Mouse (Mus musculus) large intestine, adult 2 months (tissue): ENCODE data around the gene Slc34a2. TPM values are rescaled to one million over a fixed set of nuclear protein-coding genes. Genes with fewer than 3 reads are reported as not detected.

Experiments used
- DNase-seq: peaks from one replicate; pipeline ENCODE4 v3.0.0-alpha.2; 2012; ENCODE audit warnings: low read depth, low spot score
- WGBS: fragments of 180-500 bp; shearing (Covaris S2); methylation state at CpG from one replicate; pipeline ENCODE4 v1.1.7; 2018; 5-methylcytosine and 5-hydroxymethylcytosine counted together
- polyA plus RNA-seq: library from polyadenylated mRNA; depleted of rRNA; stranded (reverse); fragments of >200 nt; gene quantifications from 2 replicates; pipeline ENCODE4 v1.2.3, GENCODE M21; 2012; rRNA removed

Gene Slc34a2
- polyA plus RNA-seq, 1 experiment = 240 TPM

DNA sequence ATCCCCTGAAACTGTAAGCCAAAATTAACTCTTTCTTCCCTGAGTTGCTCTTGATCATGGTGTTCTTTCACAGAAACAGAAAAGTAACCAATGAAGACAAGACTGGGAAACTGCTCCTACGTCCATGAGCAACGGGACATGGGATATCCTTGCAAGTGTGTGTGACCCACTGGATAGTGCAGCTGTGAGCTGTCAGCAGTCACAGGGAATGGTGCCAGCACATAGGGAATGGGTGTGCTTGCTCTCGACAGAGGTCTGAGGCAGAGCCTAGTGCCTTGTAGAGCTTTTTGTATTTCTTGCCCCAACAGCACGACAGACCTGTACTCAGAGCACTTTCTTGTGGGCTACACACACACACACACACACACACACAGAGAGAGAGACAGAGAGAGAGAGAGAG, 68.2 kb downstream of the Slc34a2 start:
- WGBS = 54% methylated on average over 4 of the region's 4 CpGs
- DNase-seq = no peak

DNA sequence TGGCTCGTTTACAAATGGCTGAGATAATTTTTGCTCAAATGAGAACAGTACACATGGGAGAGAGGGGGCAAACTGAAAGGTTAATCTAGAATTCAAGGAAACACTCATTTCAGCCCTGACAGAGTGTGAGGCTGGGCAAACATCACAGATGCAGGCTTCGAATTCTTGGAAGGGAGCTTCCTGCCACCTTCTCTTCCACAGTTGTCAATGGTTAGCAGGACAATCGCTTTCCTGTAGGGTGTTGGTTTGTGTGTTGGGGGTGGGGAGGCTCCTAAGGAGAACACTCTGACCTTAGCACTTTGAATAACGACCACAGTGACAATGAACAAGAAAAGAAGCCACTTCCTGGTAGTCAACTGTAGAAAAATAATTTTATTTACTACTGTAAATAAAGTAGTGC, 68.8 kb downstream of the Slc34a2 start:
- WGBS = 29% methylated on average over 4 of the region's 4 CpGs

DNA sequence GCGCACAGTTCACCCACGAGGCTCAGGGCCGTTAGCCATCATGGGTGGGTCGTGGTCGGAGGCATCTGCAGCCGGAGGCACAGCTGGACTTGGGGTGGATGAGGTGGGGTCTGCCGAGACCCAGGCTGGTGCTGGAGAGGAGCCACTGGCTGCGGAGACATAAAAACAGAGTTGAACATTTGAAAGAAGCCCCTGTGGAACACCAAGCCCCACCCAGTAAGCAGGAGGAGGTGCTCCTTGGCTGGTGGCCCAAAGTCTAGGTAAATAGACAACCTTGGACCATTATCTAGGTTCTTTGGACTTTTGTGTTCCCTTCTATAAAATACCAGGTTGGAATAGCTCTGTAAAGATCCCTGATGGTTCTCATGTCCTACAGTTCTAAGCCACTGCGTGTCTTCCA, 70.1 kb downstream of the Slc34a2 start:
- DNase-seq = no peak
- WGBS = 27% methylated on average over 9 of the region's 9 CpGs

More for the DNA sequence above, 68.8 kb downstream of the Slc34a2 start:
- DNase-seq = no peak

DNA sequence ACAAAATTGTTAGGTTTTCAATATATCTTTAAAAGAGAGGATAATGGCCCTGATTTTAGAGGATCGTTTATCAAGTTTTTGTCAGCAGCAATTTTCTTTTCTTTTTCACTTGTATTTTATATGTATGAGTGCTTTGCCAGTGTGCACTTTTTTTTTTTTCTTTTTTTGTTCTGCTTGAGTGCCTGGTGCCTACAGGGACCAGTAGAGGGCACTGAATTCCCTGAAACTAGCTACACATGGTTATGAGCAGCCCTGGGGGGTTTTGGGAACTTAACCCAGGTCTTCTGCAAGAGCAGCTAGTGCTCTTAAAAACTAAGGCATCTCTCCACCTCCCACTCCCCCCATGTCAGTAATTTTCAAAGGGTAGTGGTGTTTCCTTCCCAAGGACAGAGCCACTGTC, 70.8 kb downstream of the Slc34a2 start:
- WGBS = 68% methylated on average over 1 of the region's 1 CpGs
- no peak for DNase-seq

DNA sequence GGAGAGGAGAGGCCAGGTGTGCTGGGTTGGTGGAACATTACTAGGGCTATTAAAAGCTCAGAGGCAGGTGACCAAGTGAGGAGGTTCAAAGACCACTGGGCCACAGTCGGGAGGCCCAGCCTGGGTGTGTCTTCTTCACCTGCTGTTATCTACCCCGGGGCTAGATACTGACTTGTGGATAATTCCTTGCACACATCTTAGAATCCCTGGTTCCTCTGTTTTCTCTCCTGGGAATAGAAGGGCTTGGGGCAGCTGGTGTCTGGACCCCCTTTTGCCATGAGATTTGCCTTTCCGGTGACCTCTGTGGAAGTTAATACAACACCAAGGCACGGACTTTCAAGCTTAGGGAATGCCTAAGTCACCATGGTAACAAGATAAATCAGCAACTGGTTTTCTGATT, 72.3 kb downstream of the Slc34a2 start:
- no peak for DNase-seq
- WGBS = 29% methylated on average over 4 of the region's 4 CpGs

DNA sequence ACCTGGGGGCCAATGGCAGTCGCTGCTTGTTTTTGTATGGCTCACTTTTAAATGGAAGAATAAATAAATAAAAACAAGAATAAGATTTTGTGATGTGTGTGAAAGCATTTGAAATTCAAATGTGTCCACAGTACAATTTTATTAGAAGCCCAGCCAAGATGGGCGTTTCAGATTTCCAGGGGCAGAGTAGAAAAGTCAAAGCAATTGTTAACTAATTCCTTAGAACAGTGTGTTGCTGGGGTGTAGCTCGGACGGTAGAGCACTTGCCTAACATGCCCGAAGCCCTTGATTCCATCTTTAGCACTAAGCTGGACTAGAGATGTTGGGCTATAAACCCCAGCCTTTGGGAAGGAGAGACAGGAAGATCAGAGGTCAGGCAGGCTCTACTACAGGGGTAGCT, 73.2 kb downstream of the Slc34a2 start:
- 72% methylated on average over 5 of the region's 5 CpGs for WGBS
- DNase-seq = no peak

DNA sequence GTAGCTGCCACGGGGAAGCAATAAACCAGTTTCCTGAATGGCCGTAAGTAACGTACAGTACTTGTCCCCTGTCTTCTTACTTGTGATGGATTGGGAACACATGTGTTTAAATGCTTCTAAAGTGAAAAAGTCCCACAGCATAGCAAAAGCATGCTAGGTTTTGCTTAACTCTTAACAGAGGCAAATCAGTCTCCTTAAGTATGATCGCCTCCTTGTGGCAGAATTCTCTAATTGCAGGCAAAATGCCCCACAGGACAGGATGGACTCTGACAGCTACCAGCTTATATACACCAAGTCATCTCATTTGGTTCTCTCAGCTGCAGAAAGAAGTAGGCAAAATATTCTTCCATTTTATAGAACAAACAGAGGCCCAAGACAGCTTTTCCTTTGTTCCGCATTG, 75.1 kb downstream of the Slc34a2 start:
- no peak for DNase-seq
- 90% methylated on average over 5 of the region's 5 CpGs for WGBS

DNA sequence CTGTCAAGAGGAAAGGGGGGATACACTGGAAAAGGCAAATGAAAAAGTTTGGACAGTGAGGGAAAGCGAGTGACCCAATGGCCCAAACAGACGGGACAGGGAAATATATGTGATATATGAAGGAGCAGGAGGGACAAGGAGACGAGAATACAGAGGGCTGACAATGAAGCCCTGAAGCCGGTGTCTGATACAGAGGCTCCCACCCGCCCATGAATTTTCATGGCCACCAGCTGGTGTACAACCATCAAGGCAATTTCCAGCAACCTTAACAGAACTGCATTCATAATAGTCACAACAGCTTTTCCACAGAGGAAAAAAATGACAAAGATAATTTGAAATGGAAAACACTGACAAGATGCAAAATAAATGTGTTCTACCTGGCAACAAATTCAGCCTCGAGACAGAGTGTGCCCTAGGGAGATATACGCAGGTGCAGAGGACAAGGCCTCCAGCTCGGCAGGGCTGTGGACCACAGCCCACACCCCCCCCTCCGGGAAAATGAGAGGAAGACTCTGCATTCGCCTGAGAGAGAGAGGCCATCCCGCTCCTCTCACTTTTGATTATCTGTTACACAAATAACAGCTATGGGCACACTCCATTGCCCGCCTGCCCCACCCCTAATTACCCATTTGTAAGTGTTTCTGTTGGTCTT, 76.9 kb downstream of the Slc34a2 start:
- DNase-seq = no peak
- WGBS = 81% methylated on average over 12 of the region's 12 CpGs

DNA sequence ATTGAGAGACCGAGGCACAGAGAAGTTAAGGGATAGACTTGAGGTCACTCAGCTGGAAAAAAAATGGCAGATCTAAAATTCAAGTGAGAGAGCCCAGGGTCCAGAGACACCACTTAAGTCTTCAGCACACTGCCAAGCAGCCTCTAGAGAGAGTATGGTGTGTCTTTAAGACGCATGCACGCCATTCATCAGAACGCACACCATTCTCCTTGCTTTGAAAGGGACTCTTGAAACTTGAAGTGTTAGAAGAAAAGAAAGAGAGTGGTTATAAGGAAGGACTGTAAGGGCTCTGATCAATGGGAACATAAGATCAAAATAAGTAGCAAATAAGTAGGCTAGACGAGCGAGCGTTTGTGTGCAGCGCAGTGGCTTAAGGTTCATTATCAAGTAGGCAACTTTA, 80.3 kb downstream of the Slc34a2 start:
- no peak for DNase-seq
- WGBS = 94% methylated on average over 8 of the region's 8 CpGs

DNA sequence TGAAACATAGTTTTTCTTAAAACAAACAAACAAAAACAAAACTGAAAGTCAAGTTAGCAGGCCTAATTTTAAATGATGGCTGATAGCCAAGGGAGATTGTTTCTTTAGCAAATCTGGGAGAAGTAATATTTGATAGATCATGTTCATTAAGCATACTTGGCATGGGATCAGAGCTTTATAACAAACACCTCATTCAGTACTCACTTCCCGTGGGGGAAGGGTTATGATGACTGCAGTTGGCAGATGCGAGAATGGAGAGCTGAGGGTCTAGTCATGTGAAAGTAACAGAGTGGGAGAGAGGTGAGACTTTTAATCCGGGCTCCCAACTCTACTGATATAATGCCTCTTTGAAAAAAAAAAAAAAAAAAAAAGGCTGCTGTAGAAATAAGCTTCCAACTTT, 81.8 kb downstream of the Slc34a2 start:
- WGBS = 28% methylated on average over 3 of the region's 3 CpGs

More for the DNA sequence above, 81.8 kb downstream of the Slc34a2 start:
- DNase-seq = no peak

Other genes starting within 250 kb of the Slc34a2 start
- 13.5 and 16.1 TPM in 2 replicates for gene Anapc4, start 204.1 kb upstream of the Slc34a2 start, polyA plus RNA-seq
- 33.5 and 35.5 TPM in 2 replicates for gene Sel1l3, start 175.8 kb downstream of the Slc34a2 start, polyA plus RNA-seq
- 71.2 and 73.4 TPM in 2 replicates for gene Smim20, start 229.0 kb downstream of the Slc34a2 start, polyA plus RNA-seq